Mouse (Mus musculus): ENCODE results near the gene Tnnc1. TPM values are rescaled to one million over a fixed set of nuclear protein-coding genes. Genes with fewer than 3 reads are reported as not detected.

Gene Tnnc1
- polyA plus RNA-seq, 1 experiment from 2014 or later: 1.3 TPM

GRCm38 (mm10) chr14:31212499-31212898 is 4.4 kb downstream of the Tnnc1 start:
- Histone ChIP-seq H3K36me3 (ENCODE audit: control insufficient read depth, insufficient read depth, low read length) (no peaks in the 10 kb centered on the region), H3K4me1 (ENCODE audit: control insufficient read depth, insufficient read depth, low read length) (no peaks in the 10 kb centered on the region), H3K9ac (ENCODE audit: low read length) (no peak overlapping the region), H3K4me2 (ENCODE audit: low read length) (no peak overlapping the region), H3K9me3 (replicated peaks; ENCODE audit: control insufficient read depth, low read length) (no peaks in the 10 kb centered on the region), H3K27ac (ENCODE audit: low read depth, low read length) (no peak overlapping the region), H3K4me3 (ENCODE audit: low read depth, low read length) (no peak overlapping the region), H3K27me3 (replicated peaks; ENCODE audit: control insufficient read depth, insufficient read depth, low read length) (no peaks in the 10 kb centered on the region)
- WGBS: 90% methylated on average over 3 of the region's 3 CpGs
- ATAC-seq (no peak), DNase-seq (ENCODE audit: low spot score) (no peak)

GRCm38 (mm10) chr14:31213868-31214267 is 5.8 kb downstream of the Tnnc1 start:
- Histone ChIP-seq H3K9ac (ENCODE audit: low read length) (no peak overlapping the region), H3K4me1 (ENCODE audit: control insufficient read depth, insufficient read depth, low read length) (no peaks in the 10 kb centered on the region), H3K4me2 (ENCODE audit: low read length) (no peak overlapping the region), H3K36me3 (ENCODE audit: control insufficient read depth, insufficient read depth, low read length) (no peaks in the 10 kb centered on the region), H3K27ac (ENCODE audit: low read depth, low read length) (no peak overlapping the region), H3K4me3 (ENCODE audit: low read depth, low read length) (no peak overlapping the region), H3K9me3 (replicated peaks; ENCODE audit: control insufficient read depth, low read length) (no peaks in the 10 kb centered on the region), H3K27me3 (replicated peaks; ENCODE audit: control insufficient read depth, insufficient read depth, low read length) (no peaks in the 10 kb centered on the region)
- WGBS: 70% methylated on average over 8 of the region's 8 CpGs
- DNase-seq (ENCODE audit: low spot score) (no peak), ATAC-seq (no peak)

- H3K9me3 ChIP-seq (replicated peaks; ENCODE audit: control insufficient read depth, low read length): no peaks in the 10 kb centered on the region
- no peaks in the 10 kb centered on the region for H3K36me3 ChIP-seq (ENCODE audit: control insufficient read depth, insufficient read depth, low read length)
- 82% methylated on average over 3 of the region's 3 CpGs for WGBS
- DNase-seq (ENCODE audit: low spot score) (no peak), ATAC-seq (no peak)
- H3K4me1 ChIP-seq (ENCODE audit: control insufficient read depth, insufficient read depth, low read length): no peaks in the 10 kb centered on the region
- no peaks in the 10 kb centered on the region for H3K27me3 ChIP-seq (replicated peaks; ENCODE audit: control insufficient read depth, insufficient read depth, low read length)
- H3K4me3 ChIP-seq (ENCODE audit: low read depth, low read length): no peak overlapping the region
- H3K27ac ChIP-seq (ENCODE audit: low read depth, low read length): no peak overlapping the region
- no peak overlapping the region for H3K9ac ChIP-seq (ENCODE audit: low read length)
- H3K4me2 ChIP-seq (ENCODE audit: low read length): no peak overlapping the region
Measured at GRCm38 (mm10) chr14:31214684-31215083, 6.6 kb downstream of the Tnnc1 start.

- Histone ChIP-seq H3K27me3 (replicated peaks; ENCODE audit: control insufficient read depth, insufficient read depth, low read length) (no peaks in the 10 kb centered on the region), H3K4me3 (ENCODE audit: low read depth, low read length) (no peak overlapping the region), H3K9me3 (replicated peaks; ENCODE audit: control insufficient read depth, low read length) (no peaks in the 10 kb centered on the region), H3K36me3 (ENCODE audit: control insufficient read depth, insufficient read depth, low read length) (no peaks in the 10 kb centered on the region), H3K27ac (ENCODE audit: low read depth, low read length) (no peak overlapping the region), H3K9ac (ENCODE audit: low read length) (no peak overlapping the region), H3K4me2 (ENCODE audit: low read length) (no peak overlapping the region), H3K4me1 (ENCODE audit: control insufficient read depth, insufficient read depth, low read length) (no peaks in the 10 kb centered on the region)
- ATAC-seq: peak; percentile 79
- WGBS: 34% methylated on average over 15 of the region's 15 CpGs
- peak; percentile 76 for DNase-seq (ENCODE audit: low spot score)
Measured at GRCm38 (mm10) chr14:31215157-31216002, 7.3 kb downstream of the Tnnc1 start.

- H3K9ac ChIP-seq (ENCODE audit: low read length): peak within 1 kb of the TSS; percentile 8; the same call in 1 of the 2 replicates
- H3K4me1 ChIP-seq (ENCODE audit: control insufficient read depth, insufficient read depth, low read length): no peaks in the 10 kb centered on the region
- 42% methylated on average over 2 of the region's 2 CpGs for WGBS
- no peaks in the 10 kb centered on the region for H3K27me3 ChIP-seq (replicated peaks; ENCODE audit: control insufficient read depth, insufficient read depth, low read length)
- no peak within 1 kb of the TSS for H3K4me2 ChIP-seq (ENCODE audit: low read length)
- H3K9me3 ChIP-seq (replicated peaks; ENCODE audit: control insufficient read depth, low read length): no peaks in the 10 kb centered on the region
- no peak within 1 kb of the TSS for H3K27ac ChIP-seq (ENCODE audit: low read depth, low read length)
- no peak within 1 kb of the TSS for H3K4me3 ChIP-seq (ENCODE audit: low read depth, low read length)
- ATAC-seq: no peak
- no peaks in the 10 kb centered on the region for H3K36me3 ChIP-seq (ENCODE audit: control insufficient read depth, insufficient read depth, low read length)
- DNase-seq (ENCODE audit: low spot score): no peak
Measured at GRCm38 (mm10) chr14:31216846-31217245, 8.7 kb downstream of the Tnnc1 start, which contains the start of gene Nisch. TSS of gene Nisch (minus strand) at chr14:31216946.

- no peaks in the 10 kb centered on the region for H3K36me3 ChIP-seq (ENCODE audit: control insufficient read depth, insufficient read depth, low read length)
- DNase-seq (ENCODE audit: low spot score) (peak; percentile 56), ATAC-seq (peak; percentile 66)
- H3K9me3 ChIP-seq (replicated peaks; ENCODE audit: control insufficient read depth, low read length): no peaks in the 10 kb centered on the region
- no peaks in the 10 kb centered on the region for H3K27me3 ChIP-seq (replicated peaks; ENCODE audit: control insufficient read depth, insufficient read depth, low read length)
- H3K4me1 ChIP-seq (ENCODE audit: control insufficient read depth, insufficient read depth, low read length): no peaks in the 10 kb centered on the region
- WGBS: 11% methylated on average over 11 of the region's 11 CpGs
- H3K4me2 ChIP-seq (ENCODE audit: low read length): peak within 1 kb of the TSS; percentile 5; the same call in 1 of the 2 replicates
- H3K4me3 ChIP-seq (ENCODE audit: low read depth, low read length): no peak within 1 kb of the TSS
- H3K27ac ChIP-seq (ENCODE audit: low read depth, low read length): no peak within 1 kb of the TSS
- peak within 1 kb of the TSS; percentile 8; the same call in 1 of the 2 replicates for H3K9ac ChIP-seq (ENCODE audit: low read length)
Measured at GRCm38 (mm10) chr14:31217666-31218065, 9.6 kb downstream of the Tnnc1 start, which contains the start of gene Sema3g. TSS of gene Sema3g (plus strand) at chr14:31217860.

GRCm38 (mm10) chr14:31226978-31227377 is 18.9 kb downstream of the Tnnc1 start:
- Histone ChIP-seq H3K4me3 (ENCODE audit: low read depth, low read length) (no peak overlapping the region), H3K4me2 (ENCODE audit: low read length) (no peak overlapping the region), H3K4me1 (ENCODE audit: control insufficient read depth, insufficient read depth, low read length) (no peaks in the 10 kb centered on the region), H3K9ac (ENCODE audit: low read length) (no peak overlapping the region), H3K9me3 (replicated peaks; ENCODE audit: control insufficient read depth, low read length) (no peaks in the 10 kb centered on the region), H3K27ac (ENCODE audit: low read depth, low read length) (no peak overlapping the region), H3K27me3 (replicated peaks; ENCODE audit: control insufficient read depth, insufficient read depth, low read length) (no peaks in the 10 kb centered on the region), H3K36me3 (ENCODE audit: control insufficient read depth, insufficient read depth, low read length) (no peaks in the 10 kb centered on the region)
- WGBS: 33% methylated on average over 4 of the region's 4 CpGs
- DNase-seq (ENCODE audit: low spot score) (peak; percentile 52), ATAC-seq (peak; percentile 42)

- Histone ChIP-seq H3K36me3 (ENCODE audit: control insufficient read depth, insufficient read depth, low read length) (no peaks in the 10 kb centered on the region), H3K4me1 (ENCODE audit: control insufficient read depth, insufficient read depth, low read length) (no peaks in the 10 kb centered on the region), H3K9ac (ENCODE audit: low read length) (no peak overlapping the region), H3K27ac (ENCODE audit: low read depth, low read length) (no peak overlapping the region), H3K4me2 (ENCODE audit: low read length) (no peak overlapping the region), H3K4me3 (ENCODE audit: low read depth, low read length) (no peak overlapping the region), H3K9me3 (replicated peaks; ENCODE audit: control insufficient read depth, low read length) (no peaks in the 10 kb centered on the region), H3K27me3 (replicated peaks; ENCODE audit: control insufficient read depth, insufficient read depth, low read length) (no peaks in the 10 kb centered on the region)
- ATAC-seq (no peak), DNase-seq (ENCODE audit: low spot score) (no peak)
- WGBS: 81% methylated on average over 6 of the region's 6 CpGs
Measured at GRCm38 (mm10) chr14:31228234-31228633, 20.1 kb downstream of the Tnnc1 start.

- Histone ChIP-seq H3K9ac (ENCODE audit: low read length) (no peak overlapping the region), H3K9me3 (replicated peaks; ENCODE audit: control insufficient read depth, low read length) (no peaks in the 10 kb centered on the region), H3K4me3 (ENCODE audit: low read depth, low read length) (no peak overlapping the region), H3K4me1 (ENCODE audit: control insufficient read depth, insufficient read depth, low read length) (no peaks in the 10 kb centered on the region), H3K4me2 (ENCODE audit: low read length) (no peak overlapping the region), H3K36me3 (ENCODE audit: control insufficient read depth, insufficient read depth, low read length) (no peaks in the 10 kb centered on the region), H3K27me3 (replicated peaks; ENCODE audit: control insufficient read depth, insufficient read depth, low read length) (no peaks in the 10 kb centered on the region), H3K27ac (ENCODE audit: low read depth, low read length) (no peak overlapping the region)
- ATAC-seq (no peak), DNase-seq (ENCODE audit: low spot score) (no peak)
- 73% methylated on average over 8 of the region's 8 CpGs for WGBS
Measured at GRCm38 (mm10) chr14:31230442-31230841, 22.3 kb downstream of the Tnnc1 start.
